Mouse (Mus musculus) ES-E14 (cell line): ENCODE measurements around the gene Nell1.

Experiments
- HCFC1 ChIP-seq: IDR thresholded peaks from 2 replicates; pipeline ENCODE4 v1.6.1; 2012; ENCODE audit warnings: low read length, inconsistent platforms, borderline replicate concordance; ENCODE audit not compliant: insufficient read depth
- ZNF384 ChIP-seq: IDR thresholded peaks from 2 replicates; pipeline ENCODE4 v1.6.1; 2012; ENCODE audit warnings: low read depth, low read length, inconsistent platforms

GRCm38 (mm10) chr7:49936821-49937220, 37.8 kb upstream of the Nell1 start:
- no peak for TF ChIP-seq HCFC1
- TF ChIP-seq ZNF384, result no peak
